Mouse (Mus musculus): ENCODE measurements around the gene Use1.
"Not testable (repeated sequence)": the region's sequence is repeated elsewhere in the genome, so short reads cannot be mapped to it uniquely, and the experiment has no call there.

The Use1 gene

DNA sequence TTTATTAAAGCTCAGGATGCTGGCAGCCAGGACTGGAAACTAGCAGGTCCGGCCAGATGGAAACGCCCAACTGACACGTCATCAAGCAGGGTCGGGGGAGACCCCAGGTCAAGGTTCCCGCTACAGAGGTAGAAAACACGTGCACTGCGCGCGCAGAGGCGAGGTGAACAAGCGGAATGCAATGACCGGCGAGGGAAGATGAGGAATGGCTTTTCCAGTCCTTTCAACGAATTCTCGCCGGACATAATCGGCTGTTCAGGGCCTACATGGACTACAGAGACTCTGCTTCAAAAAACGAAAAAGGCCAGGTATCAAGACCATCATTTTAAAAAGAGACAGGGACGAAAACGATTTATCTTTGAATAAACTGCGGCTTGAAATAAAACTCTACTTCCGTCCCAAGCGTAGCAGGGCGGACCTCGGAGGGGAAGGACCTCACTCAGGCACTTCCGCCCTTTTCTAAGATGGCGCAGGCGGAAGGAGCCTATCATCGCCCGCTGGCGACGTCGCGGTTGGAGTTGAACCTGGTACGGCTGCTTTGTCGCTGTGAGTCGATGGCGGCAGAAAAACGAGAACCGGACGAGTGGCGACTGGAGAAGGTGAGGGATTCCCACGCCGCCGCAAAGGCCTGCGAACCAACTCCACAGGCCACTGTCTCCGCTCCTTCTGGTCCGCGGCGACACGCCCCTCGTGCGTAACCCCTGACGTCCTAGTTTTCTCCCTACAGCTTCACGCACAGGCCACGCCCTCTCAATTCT lies at the start of gene Use1:
Gene Use1, plus strand, starts transcription at position 78 of the 758 bp plus-strand sequence.
- peak; percentile 87 to 88 for DNase-seq (ENCODE audit: low spot score in 2 of 2)

DNA sequence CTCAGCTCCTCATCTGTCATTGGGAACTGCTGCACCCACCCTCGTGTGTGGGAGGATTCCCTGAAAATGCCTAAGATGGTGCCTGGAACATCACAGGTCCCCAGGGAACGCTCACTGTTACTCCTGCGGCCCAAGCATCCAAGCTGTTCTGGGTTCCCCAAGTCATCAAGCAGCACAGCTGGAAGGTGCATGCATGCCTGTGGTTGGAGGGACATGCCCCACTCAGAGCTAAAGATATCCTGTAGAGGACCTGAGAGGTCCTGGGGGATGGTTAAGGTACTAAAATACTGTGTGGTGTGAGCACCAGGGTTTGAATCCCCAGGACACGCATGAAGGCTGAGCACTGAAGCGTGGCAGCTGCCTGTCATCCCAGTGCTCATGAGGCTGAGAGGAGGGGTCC lies 48.0 kb upstream of the Use1 start:
- DNase-seq (ENCODE audit: low spot score in 2 of 2), result not testable (repeated sequence)

DNA sequence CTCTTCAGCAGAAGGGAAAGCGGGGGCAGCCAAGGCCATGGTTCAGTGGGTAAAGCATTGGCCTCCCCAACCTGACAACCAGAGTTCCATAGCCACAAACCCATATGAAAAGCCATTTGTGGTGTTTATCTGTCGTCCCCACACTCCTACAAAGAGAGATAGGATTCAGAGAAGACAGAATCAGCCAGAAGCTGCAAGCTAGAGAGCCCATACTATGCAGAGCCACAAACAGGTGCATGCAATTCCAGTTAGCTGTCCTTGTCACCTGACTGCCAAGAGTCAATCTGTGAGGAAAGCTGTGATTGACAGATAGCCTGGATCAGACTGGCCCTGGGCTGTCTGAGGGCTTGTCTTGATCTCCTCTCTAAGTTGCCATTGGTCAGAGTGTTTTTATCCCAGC lies 46.9 kb upstream of the Use1 start:
- not testable (repeated sequence) for DNase-seq (ENCODE audit: low spot score in 2 of 2)

DNA sequence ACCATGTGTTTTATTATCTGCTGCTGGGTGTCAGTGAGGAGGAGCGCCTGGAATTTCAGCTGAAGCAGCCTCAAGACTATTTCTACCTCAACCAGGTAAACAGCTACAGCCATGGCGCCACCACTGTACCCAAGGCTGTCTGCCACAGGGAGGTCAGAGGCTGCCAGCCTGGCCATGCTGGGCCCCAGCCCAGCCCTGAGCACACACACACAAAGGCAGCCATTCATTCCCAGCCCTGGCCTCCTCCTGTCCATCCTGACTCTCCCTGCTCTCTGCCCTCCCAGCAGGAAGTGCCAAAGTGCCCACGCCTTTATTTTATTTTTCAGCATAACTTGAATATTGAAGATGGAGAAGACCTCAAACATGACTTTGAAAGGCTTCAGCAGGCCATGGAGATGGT lies 43.7 kb upstream of the Use1 start:
- no peak for DNase-seq (ENCODE audit: low spot score in 2 of 2)

DNA sequence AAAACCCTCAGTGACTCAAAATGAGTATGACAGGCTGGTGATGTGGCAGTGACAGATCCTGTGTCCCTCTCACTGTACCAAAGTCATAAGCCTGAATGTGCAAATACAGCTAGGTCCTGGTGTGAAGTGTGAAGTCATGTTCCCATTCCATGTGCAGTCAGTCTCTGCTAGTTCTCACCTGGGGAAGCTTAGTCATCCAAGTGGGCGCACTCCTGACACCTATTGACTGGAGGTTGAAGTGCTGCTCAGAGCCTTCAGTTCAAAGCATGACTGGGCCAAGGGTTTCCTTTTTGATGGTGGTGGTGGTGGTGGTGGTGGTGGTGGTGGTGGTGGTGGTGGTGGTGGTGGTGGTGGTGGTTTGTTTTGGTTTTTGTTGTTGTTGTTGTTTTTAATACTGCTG lies 41.8 kb upstream of the Use1 start:
- no peak for DNase-seq (ENCODE audit: low spot score in 2 of 2)

DNA sequence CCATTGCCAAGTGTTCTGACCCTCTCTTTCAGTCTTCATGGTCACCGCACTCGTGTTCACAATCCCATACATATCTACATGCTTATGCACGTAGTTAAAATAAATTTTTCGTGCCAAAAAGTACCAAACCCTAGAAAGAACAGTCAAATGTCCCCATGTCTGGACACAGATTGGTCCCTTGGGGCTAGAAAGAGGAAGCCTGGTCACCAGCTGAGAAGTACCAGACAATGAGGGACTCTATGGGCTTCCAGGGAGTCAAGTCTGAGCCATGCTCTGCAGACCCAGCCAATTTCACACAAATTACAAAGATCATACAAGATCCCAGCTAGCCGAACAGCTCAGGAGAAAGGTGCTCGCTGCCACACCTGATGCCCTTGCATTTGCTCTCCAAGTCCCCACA lies 28.8 kb upstream of the Use1 start:
- not testable (repeated sequence) for DNase-seq (ENCODE audit: low spot score in 2 of 2)

DNA sequence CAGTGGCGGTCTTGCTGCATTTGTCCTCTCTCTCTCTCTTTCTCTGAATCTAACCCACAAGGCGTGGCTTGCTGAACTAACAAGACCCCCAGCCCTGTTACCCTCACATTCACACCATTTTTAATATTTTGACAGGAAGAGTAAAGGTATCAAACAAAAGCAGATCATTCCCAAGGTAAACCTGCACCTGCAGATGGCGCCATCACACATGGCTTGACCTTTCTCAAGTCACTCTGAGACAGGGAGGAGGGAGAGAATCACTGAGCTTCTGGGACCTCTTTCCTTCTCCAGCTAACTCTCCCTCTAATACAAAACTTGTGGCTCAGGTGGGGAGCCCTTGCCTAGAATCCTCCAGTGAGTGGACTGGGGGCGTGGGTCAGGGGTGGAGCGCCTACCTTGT lies 26.0 kb upstream of the Use1 start:
- no peak for DNase-seq (ENCODE audit: low spot score in 2 of 2)

DNA sequence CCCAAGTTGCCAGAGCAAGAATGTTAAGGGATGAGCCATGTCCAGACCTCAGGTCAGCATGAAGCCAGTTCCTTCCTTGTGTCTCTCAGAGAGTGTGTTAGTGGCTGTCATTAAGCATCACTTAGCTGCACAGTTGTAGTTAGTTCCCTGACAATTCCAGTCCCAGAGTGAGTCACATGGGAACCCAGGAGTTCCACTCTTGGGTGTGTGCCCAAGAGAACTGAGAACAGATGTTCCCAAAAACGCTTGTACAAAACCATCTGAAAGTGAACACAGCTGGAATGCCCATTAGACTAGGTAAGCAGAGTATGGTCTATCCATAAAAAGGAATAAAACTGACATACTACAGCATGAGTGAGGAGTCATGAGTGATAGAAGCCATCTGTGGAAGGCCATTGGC lies 20.1 kb upstream of the Use1 start:
- no peak for DNase-seq (ENCODE audit: low spot score in 2 of 2)

DNA sequence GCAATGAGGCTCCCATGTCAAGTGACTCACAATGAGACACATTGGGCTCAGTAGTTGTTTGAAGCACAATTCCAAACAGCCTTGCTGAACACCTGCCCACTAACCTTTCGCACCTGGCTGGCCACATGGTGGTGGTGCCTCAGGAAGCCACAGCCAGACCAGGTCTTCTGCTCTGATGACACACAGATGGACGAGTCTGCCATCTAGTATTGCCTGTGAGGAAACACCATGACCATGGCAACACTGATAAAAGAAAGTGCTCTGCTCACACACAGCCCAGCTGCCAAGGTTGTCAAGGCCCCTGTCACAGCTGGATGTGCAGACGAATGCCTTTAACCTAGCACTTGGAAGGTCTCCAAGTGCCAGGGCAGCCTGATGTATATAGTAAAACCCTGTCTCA lies 15.5 kb upstream of the Use1 start:
- no peak for DNase-seq (ENCODE audit: low spot score in 2 of 2)

DNA sequence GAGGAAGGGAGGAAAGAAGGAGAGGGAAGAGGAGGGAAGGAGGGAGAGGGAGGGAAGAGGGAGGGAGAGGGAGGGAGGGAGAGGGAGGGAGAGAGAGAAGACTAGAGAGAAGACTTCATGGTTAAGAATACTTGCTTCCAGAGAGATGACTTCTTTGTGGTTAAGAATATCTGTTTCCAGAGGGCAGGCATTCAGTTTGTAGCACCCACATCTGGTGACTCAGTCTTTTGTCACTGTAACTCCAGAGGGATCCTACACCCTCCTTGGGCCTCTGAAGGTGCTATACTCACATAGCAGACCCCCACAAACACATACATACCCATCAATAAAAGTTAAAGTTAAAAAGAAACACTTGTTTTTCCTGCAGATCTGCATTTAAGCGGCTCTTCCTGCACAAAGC lies 15.1 kb upstream of the Use1 start:
- DNase-seq (ENCODE audit: low spot score in 2 of 2), result no peak

DNA sequence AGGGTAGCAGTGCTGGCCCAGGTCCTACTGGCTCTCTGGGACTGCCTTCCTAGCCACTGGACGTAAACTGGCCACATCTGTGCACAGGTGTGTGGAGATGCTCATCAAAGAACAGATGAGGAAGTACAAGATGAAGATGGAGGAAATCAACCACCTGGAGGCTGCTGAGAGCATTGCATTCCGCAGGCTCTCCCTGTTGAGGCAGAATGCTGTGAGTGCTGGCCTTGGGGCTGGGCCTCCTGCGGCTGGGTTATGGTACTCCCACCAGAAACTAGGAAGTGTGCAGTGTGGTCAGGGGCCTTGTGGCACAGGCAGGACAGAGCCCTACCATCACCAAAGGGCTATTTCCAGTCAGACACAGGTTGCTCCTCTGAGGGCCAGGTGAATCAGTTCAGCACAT lies 8.6 kb upstream of the Use1 start:
- no peak for DNase-seq (ENCODE audit: low spot score in 2 of 2)

DNA sequence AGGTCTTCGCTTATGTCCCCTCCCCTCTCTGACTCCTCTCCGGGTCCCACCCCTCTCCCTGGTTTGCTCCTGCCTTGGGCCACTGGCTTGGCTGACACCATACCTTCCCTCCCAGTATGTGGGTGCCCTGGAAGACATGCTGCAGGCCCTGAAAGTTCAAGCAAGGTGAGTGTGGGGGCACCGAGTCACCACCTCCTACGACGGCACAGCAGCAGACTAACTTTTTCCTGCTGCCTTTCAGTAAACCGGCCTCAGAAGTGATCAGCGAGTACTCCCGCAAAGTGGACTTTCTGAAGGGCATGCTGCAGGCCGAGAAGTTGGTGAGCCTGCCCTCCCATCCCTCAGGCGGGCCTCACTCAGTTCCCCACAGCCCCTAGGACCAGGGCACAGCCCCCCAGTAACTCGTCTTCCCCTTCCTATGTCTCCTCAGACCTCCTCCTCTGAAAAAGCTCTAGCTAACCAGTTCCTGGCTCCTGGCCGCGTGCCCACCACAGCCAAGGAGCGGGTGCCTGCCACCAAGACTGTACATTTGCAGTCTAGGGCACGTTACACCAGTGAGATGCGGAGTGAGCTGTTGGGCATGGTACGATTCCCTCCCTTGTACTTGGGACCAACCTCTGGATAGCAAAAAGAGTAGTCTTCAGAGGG lies 1.0 kb downstream of the Use1 start:
- no peak for DNase-seq (ENCODE audit: low spot score in 2 of 2)

DNA sequence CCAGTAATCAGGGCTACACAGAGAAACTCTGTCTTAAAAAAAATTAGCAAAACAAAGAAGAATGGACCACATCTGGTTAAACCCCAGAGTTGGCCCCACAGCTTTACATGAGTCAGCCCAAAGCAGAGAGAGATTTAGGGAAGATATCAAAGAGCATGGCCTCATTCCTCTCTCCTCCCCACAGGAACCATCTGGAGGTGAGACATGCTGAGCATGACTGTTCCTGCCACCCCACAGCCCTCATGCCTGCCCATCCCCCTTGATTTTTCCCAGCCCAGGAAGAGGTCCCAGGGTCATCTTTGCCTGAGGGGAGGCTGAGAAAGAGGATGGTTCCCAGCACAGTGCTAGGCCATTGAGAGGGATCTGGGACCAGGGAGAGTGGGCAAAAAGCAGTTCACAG lies 1.7 kb downstream of the Use1 start:
- no peak for DNase-seq (ENCODE audit: low spot score in 2 of 2)

DNA sequence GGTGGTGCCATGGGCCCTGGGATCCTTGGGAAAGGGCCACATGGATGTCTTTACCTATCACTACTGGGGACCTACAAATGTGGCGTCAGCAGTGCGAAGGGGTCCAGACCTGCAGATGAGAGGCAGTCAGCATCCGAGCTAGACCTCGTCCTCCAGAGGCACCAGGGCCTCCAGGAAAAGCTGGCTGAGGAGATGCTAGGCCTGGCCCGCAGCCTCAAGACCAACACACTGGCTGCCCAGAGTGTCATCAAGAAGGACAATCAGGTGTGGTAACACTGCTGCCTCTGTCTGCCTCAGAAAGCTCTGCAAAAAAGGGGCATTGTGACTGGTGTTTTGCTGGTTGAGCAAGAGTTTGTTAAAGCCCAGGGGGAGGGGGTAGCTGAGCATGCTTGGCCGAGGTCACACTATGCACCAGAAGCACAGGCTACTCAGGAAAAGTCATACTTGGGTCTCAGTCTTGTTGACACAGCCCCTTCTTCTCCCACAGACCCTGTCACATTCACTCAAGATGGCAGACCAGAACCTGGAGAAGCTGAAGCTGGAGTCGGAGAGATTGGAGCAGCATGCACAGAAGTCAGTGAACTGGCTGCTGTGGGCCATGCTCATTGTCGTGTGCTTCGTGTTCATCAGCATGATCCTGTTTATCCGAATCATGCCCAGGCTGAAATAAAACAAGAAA lies 2.5 kb downstream of the Use1 start:
- DNase-seq (ENCODE audit: low spot score in 2 of 2), result no peak

DNA sequence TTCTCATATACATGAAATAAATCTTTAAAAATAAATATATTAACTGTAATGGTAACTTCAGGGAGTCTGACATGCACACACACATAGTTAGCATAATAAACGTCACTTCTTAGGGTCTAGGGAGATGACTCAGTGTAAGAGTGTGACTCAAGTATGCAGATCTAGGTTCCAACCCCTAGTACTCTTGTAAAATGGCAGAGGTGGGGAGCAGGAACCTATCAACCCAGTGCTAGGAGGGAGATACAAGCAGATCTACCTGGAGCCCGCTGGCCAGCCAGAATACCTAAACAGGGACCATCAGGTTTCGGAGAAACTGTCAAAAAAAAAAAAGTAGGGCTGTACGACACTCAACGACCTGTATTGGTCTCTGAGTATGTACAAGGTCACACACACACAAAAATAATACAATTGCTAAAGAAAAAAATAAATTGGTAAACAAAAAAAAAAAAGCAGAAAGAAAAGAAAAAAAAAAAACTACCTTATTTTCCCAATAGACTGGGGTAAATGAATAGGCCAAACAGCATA lies 4.1 kb downstream of the Use1 start:
- no peak for DNase-seq (ENCODE audit: low spot score in 2 of 2)

DNA sequence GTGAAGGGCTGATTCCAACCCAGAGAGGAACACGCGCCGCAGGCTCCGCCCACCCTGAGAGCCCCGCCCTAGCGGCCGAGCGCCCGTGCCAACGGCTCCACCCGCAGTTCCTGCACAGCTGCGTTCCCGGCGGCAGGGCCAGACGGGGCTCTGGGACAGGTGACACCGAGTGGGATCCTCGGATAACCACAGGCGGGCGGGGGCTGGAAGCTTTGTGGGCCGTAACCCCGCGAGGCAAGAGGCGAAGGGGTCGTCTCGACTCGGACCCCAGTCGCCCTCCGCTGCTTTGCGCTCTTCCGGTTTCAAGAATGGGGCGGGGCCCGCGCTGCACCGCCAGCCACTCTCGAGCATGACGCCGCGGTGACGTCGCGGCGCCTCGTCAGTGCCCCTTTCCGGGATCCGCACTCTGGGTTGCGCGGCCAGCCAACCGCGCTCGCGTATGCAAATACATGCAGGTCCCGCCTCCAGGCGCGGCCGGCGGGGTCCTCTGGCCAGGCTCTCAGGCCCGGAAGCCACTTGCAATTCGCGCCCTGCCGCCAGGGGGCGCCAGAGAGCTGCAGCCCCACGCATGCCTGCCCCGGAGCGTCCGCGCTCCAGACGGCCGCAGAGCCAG lies 4.7 kb downstream of the Use1 start, which contains the start of gene Ocel1:
Gene Ocel1, plus strand, starts transcription at position 63 of the 613 bp plus-strand sequence.
- peak; percentile 95 to 97 for DNase-seq (ENCODE audit: low spot score in 2 of 2)

DNA sequence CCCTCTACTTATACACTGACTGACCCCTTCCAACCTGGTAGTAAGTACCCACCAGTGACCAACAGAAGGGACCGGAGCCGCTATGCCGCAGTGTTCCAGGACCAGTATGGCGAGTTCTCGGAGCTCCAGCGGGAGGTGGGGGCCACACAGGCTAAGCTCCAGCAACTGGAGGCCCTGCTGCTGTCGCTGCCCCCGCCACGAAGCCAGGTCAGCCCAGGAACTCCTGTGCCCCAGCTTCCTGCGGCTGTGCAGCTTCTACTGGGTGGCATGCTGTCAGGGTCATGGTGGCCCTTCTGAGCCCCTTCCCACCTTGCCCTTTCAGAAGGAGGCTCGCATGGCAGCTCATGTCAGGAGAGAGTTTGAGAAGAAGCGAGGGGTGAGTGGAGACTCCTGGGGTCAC lies 5.8 kb downstream of the Use1 start:
- DNase-seq (ENCODE audit: low spot score in 2 of 2), result no peak

DNA sequence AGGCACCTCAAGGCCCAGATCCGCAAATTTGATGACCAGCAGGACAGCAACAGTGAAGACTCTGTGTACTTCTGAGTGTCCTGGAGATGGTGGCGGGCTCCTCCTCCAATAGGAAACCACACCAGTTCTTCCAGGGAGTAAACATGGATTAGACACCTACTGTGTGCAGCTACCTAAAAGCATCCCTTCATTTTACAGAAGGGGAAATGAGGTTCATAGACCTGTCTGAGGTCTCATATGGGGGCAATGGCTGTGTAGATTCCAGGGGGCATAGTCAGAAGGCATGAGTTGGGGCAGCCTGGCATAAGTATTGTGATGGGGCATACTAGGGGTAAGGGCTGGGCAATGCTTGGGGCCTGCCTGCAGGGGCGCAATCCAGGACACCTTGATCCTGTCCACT lies 6.4 kb downstream of the Use1 start:
- no peak for DNase-seq (ENCODE audit: low spot score in 2 of 2)

DNA sequence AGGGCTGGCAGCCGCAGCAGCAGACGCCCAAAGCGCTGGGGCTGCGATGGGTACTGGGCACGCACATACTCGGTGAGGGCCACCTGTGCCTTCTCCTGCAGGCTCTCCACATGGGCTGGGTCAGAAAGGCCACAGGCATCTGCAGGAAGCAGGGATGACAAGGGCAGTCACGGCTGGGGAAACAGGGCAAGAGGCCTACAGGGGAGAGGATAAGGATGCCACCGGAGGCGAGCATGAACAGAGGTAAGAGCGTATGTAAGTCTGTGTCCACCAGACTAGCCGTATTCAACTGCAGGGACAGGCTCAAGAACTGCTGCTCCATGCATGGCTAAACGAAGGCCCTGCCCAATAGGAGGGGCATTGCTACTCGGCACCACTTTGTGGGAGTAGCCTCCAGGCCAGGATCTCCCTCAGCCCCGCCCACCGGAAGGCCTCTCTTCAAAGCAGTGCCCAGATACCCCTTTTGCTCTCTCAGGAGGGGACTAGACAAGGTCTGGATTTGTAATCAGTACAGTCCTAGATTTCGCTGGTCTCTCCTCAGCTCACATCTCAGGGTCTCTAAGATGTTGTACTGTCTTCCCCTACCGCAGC lies 8.1 kb downstream of the Use1 start:
- no peak for DNase-seq (ENCODE audit: low spot score in 2 of 2)

DNA sequence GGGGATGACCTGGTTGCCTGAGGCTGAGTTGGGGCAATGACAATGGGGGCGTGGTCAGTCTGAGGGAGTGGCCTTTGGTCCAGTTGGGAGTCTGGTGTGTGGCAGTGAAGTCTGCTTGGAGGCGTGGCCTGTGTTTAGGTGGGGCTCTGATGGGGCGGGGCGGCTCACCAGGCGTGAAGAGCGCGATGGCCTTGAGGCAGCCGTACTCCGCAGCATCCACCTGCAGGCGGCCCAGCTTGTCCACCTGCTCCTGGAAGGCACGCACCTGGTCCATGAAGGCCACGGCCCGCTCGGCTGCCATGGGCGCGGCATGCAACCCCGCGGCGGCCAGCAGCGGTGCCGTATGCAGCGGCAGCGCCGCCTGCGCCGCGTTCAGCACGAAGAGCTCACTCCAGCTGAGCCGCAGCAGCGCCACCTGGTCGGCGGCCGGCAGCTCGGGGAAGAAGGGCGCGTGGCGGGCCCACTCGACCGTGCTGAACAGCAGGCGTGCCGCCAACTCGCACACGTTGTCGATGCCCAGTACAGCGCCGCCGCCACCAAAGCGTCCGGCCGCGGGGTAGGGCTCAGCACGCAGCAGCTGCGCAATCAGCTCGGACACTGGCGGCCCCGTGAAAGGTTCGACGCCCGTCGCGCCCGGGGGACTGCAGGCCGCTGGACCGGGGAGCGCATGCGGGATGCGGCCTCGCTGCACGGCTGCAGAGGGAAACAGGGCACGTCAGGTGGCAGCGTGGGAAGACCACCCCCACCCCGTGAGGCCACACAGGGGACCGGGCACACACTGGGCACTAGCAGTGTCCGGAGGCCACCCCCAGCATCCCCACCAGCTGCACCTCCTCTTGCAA lies 9.2 kb downstream of the Use1 start:
- no peak for DNase-seq (ENCODE audit: low spot score in 2 of 2)

DNA sequence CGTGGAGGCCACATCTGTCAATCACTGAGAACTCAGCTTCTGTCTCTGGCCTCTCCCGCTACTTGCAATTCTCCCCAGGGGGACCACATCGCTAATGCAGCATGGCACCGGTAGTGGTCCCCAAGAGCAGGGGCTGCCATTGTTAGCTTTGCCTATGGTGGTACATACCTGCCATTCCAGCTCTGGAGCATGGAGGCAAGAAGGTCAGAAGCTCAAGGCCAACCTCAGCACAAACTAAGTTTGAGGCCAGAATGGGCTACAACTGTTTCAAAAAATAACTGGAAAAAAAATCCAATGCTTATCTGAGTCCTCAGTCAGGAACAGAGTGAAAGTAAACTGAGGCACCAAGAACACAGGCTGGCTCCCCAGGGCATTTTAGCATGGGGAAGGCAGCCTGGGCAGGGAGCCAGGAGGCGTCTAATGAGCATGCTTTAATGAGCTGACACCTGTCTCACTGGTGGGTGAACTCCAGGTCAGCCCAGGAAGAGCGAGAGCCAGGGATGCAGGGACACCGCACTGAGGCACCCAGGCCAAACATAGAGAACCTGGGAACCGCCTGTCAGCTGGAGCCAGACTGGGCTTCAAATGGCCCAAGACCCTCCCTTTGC lies 9.9 kb downstream of the Use1 start:
- DNase-seq (ENCODE audit: low spot score in 2 of 2), result no peak
